Mouse (Mus musculus) CD4-positive, CD25-positive, alpha-beta regulatory T cell, adult 2 months (primary cell): ENCODE measurements around the gene Commd1.
A peak's percentile ranks its signal among the peaks of the same experiment; 100 is the strongest.

Experiments
- DNase-seq: peaks from one replicate; pipeline ENCODE4 v3.0.0-alpha.2; 2012; ENCODE audit warnings: low read depth, low spot score

The Commd1 gene

DNA sequence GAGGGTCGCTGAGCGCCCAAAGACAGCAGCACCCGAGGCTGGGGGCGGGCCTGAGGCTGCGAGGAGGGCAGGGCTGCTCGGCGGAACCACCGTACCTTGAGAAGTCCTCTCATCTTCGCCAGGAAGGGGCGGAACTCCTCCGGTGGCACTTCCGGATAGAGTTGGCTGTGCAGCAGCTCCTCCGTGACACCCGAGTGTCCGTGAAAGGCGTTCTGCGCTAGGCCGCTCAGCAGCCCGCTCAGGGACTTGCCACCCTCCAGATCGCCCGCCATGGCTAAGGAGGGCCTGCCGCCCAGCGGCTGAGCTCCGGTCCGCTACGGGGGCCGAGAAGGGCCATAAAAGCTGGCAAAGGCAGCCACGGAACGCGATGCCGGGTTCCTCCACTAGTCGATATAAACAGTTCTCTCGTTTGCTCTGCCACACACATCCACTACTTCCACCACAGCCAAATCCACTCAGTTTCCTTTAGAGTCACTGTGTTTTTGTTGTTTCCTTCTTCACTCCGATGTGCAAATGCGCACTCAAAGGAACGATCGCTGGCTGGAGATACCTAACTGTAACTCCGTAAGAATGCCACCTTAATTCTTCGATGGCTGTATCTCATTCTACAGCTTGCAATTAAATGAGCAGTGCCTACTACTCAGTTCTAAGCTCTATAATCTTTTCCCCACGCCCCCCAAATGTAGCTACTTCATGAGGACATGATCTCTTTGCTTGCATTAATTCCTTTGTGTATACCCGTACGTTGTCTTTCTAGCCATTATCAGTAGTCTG lies at the start of gene Commd1, which contains the start of gene Gm28048:
TSS of gene Commd1 (minus strand) at position 399 of the 774 bp plus-strand sequence.
TSS of gene Gm28048 (minus strand) at position 107 of the 774 bp plus-strand sequence.
- peak; percentile 96 for DNase-seq

- no peak for DNase-seq
Measured at GRCm38 (mm10) chr11:23029399-23029798, 47.2 kb upstream of the Commd1 start.

GRCm38 (mm10) chr11:23028957-23029356 lies 46.8 kb upstream of the Commd1 start:
- DNase-seq: no peak

GRCm38 (mm10) chr11:23024169-23024568 lies 42.0 kb upstream of the Commd1 start:
- DNase-seq: no peak

- no peak for DNase-seq
Measured at GRCm38 (mm10) chr11:23023155-23023554, 41.0 kb upstream of the Commd1 start.

- DNase-seq: no peak
Measured at GRCm38 (mm10) chr11:23020841-23021240, 38.7 kb upstream of the Commd1 start.

GRCm38 (mm10) chr11:23020116-23020770 lies 38.1 kb upstream of the Commd1 start:
- no peak for DNase-seq

DNA sequence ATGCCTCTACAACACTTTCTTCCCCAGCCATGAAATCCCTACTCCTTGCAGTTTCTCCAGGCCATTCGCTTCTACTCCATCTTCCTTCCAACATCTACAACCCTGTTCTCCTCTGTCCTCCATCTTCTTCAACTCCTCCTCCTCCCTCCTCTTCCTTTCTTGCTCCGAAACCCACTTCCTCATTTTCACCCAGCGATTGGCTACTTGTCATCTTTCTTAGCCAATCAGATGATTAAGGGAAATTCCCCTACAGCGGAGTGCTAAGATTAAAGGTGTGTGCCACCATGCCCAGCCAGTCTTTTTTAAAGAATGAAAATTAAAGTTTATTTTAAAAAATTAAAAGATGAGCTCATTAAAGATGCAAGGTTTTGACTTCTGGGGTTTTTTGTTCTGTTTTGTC lies 35.8 kb upstream of the Commd1 start:
- DNase-seq: no peak

DNA sequence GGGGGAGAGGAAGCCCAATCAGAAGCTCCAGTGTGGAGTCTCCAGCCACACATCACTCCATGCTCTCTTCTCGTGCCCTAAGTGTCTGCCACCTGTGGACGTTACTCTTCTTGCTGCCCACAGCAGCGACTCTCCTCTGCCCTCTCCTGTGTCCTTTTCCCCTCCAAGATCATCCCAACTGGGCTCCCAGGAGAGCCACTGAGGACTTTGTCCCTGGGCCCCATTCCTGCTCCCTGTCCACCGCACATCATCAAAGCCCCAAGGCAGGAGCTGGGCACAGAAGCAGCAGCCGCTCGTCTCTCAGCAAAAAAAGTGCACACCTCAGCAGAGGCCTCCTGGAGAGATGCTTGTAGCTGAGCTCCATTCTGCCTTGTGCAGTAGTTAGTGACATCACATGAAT lies 32.8 kb upstream of the Commd1 start:
- DNase-seq: no peak

- DNase-seq: peak; percentile 59
Measured at GRCm38 (mm10) chr11:23013580-23014294, 31.6 kb upstream of the Commd1 start.

DNA sequence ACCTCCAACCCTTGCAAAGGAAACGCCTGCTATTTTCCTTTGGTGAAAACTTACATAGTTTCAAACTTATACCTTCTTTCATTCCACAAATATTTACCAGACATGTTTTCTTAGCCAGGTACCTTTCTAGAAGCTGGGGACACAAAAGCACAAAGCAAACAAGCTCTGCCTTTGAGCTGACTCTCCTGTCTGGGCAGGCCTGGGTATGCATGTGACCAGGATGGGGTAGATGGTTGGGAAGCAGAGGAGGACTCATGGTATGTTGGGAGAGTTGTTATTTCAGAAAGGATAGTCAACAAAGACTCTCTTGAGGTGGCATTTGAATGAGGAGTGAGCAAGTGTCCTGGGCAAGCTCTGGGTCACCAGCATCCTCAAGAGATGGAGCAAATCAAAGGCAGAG lies 30.9 kb upstream of the Commd1 start:
- no peak for DNase-seq

DNA sequence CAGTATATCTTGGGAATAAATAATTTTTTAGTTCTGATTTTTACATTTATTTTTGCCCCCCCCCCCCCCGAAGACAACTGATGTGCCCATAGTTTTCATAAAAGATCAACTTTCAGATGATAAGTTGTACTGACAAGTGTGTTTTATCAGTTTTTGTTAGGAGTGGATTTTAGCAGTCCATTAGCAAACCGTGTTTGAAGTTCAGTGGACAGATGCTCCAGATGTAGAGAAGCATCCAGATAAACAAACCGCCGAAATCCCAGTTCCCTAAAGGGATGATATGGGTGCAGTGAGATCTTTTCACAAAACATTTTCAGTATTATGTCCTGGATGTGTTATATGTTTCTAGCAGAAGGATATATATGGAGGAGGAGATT lies 26.6 kb upstream of the Commd1 start:
- DNase-seq: no peak

GRCm38 (mm10) chr11:23008181-23008823 lies 26.1 kb upstream of the Commd1 start:
- DNase-seq: peak; percentile 83

DNA sequence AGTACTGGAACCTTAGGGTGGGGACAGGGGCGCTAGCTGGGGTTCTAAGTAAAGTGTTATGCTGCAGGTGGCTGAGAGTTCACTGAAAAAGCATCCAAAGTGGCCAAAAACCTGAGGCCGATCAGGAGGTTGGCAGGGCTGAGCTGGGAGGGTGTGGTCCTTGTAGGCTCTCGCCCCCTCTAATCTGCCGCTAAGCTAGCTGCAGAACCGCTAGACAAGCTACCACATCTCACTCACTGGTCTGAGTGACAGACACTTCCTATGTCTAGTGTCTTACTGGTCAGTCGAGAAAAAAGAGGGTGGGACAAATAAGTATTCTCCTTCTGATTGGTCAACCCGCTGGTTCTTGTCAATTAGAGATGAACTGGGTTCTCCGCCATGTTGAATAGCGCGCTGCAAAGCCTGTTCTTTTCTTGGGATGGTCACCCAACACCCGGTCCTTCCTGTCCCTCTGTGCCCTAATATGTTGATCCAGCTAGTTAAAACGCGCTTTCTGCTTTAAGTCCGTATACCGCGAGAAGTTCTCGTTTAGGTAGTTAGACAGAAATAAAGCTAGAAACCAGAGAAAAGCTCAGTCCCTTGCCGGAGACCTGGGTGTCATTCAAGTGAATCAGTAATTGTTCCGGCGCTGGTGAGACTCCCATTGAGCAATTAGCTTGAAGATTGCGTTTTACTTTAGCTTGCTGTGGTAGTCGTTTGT lies 25.4 kb upstream of the Commd1 start, which contains the start of gene Fam161a:
TSS of gene Fam161a (plus strand) at position 51 of the 700 bp plus-strand sequence.
- peak; percentile 90 for DNase-seq

- no peak for DNase-seq
Measured at GRCm38 (mm10) chr11:23007166-23007480, 24.9 kb upstream of the Commd1 start.

DNA sequence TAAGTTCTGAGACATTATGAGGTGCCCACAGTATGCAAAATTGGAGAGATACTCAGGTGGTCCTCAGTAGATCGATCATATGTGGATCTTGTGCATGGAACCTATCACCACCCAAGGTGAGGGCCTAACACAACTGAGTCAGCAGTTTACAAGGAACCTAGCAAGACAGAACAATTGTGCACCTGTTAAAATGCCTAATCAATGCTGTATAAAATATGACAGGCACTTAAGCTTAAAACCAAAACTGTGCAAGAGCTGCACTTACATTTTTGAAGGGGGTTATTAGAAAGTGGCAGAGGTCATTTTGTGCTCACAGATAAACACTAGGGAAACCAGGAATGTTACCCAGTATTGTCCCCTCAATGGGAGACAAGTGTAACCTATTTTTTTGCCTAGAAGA lies 23.1 kb upstream of the Commd1 start:
- DNase-seq: no peak

DNA sequence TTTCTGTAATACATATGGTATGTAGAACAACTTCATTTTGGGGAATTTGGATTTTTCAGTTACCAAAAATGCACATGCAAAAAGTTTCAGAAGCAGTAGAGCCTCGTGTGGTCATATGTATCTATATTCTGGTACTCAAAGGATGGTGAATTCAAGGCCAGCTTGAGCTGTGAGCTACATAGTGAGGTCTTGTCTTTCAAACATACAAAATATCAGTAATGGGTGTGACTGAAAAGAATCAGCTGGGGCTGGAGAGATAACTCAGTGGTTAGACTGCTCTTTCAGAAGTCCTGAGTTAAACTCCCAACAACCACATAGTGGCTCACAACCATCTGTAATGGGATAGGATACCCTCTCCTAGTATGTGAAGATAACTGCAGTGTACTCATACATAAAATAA lies 16.1 kb upstream of the Commd1 start:
- DNase-seq: no peak

DNA sequence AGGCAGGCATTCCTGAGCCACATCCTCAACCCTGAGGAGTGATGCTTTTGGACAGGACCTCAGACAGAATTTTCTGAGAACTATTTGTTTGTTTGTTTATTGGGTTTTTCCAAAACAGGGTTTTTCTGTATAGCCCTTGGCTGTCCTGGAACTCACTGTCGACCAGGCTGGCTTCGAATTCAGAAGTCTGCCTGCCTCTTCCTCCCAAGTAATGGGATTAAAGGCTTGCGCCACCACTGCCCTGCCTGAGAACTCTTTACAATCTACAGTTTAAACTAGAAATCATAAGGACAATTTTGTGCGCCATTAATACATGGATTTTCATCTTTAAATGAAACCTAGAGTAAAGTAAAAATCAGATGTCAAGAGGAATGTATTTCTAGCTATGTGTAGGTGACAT lies 13.3 kb upstream of the Commd1 start:
- DNase-seq: no peak

GRCm38 (mm10) chr11:22994271-22994670 lies 12.1 kb upstream of the Commd1 start:
- no peak for DNase-seq

- no peak for DNase-seq
Measured at GRCm38 (mm10) chr11:22991218-22991835, 9.1 kb upstream of the Commd1 start.
